Mouse (Mus musculus) forebrain, postnatal 0 days (tissue): ENCODE results near the gene Farsa. TPM values are rescaled to one million over a fixed set of nuclear protein-coding genes. Genes with fewer than 3 reads are reported as not detected.

ENCODE experiments used
- ATAC-seq: fragments of 200-750 bp; cut with Nextera tagmentation; 2 replicates; pipeline ENCODE4 v1.8.0; 2017; ENCODE audit warnings: mild to moderate bottlenecking, moderate library complexity
- DNase-seq: peaks from one replicate; pipeline ENCODE4 v3.0.0-alpha.2; 2015
- H3K27ac ChIP-seq: fragments of 300-500 bp; sonication (generic); 2 replicates; pipeline ENCODE4 v1.5.1; 2014; ENCODE audit warnings: low read depth, mild to moderate bottlenecking, antibody characterized with exemption, low read length, moderate library complexity, mixed read lengths
- H3K27me3 ChIP-seq: fragments of 300-500 bp; sonication (generic); 2 replicates; pipeline ENCODE4 v1.6.1; 2014; ENCODE audit warnings: mild to moderate bottlenecking, low read length, mixed read lengths; ENCODE audit not compliant: insufficient read depth
- H3K36me3 ChIP-seq: fragments of 300-500 bp; sonication (generic); 2 replicates; pipeline ENCODE4 v1.6.1; 2014; ENCODE audit warnings: mild to moderate bottlenecking, moderate library complexity; ENCODE audit not compliant: insufficient read depth
- H3K4me1 ChIP-seq: fragments of 300-500 bp; sonication (generic); 2 replicates; pipeline ENCODE4 v1.6.1; 2014; ENCODE audit warnings: antibody characterized with exemption; ENCODE audit not compliant: insufficient read depth
- H3K4me2 ChIP-seq: fragments of 300-500 bp; sonication (generic); 2 replicates; pipeline ENCODE4 v1.6.1; 2014; ENCODE audit warnings: low read depth, mild to moderate bottlenecking, moderate library complexity
- H3K4me3 ChIP-seq: fragments of 300-500 bp; sonication (generic); 2 replicates; pipeline ENCODE4 v1.5.1; 2014; ENCODE audit warnings: low read depth, low read length, mixed read lengths
- H3K9ac ChIP-seq: fragments of 300-500 bp; sonication (generic); 2 replicates; pipeline ENCODE4 v1.6.1; 2014; ENCODE audit warnings: mild to moderate bottlenecking
- H3K9me3 ChIP-seq: fragments of 300-500 bp; sonication (generic); 2 replicates; pipeline ENCODE4 v1.6.1; 2016; ENCODE audit warnings: low read length
- CTCF ChIP-seq: sonication (generic); IDR thresholded peaks from 2 replicates; pipeline ENCODE4 v1.5.1; 2016; ENCODE audit warnings: antibody characterized with exemption, control low read depth, low read depth
- WGBS: fragments of 180-500 bp; shearing (Covaris S2); extraction: QIAGEN DNeasy Blood & Tissue Kit; methylation state at CpG from one replicate; pipeline ENCODE4 v1.1.7; 2014; 5-methylcytosine and 5-hydroxymethylcytosine counted together
- polyA plus RNA-seq: library from polyadenylated mRNA; unstranded; fragments of >200 nt; fragmentation: Nextera tagmentation; extraction: Ambion mirVana; gene quantifications from 2 replicates; pipeline ENCODE4 v1.2.1, GENCODE M21; 2015
- total RNA-seq: library from RNA; depleted of rRNA; stranded (reverse); fragments of >200 nt; gene quantifications from 2 replicates; pipeline ENCODE4 v1.2.3, GENCODE M21; 2014

Farsa gene
- total and polyA plus RNA-seq, 2 experiments from 2014 or later = 77.1 to 100 TPM

DNA sequence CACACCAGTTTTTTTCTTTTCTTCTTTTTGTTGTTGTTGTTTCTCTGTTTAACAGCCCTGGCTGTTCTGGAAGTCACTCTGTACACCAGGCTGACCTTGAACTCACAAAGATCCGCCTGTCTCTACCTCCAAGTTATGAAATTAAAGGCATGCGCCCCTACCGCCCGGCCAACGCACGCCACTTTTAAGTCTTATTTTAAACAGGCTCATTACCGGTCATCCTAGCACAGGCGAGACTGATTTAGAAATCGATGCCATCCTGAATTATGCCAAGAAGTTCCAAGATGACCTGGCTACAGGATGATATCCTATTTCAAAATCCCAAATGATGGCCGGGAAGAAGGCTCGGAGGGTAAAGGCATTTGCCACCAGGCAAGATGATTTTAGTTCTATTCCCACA, 25.3 kb upstream of the Farsa start, which contains the start of gene Gadd45gip1:
TSS of gene Gadd45gip1 (plus strand) at position 33 of the 400 bp plus-strand sequence.
- H3K4me2 ChIP-seq = peak within 1 kb of the TSS; percentile 66
- peak within 1 kb of the TSS; percentile 97 for H3K4me3 ChIP-seq
- H3K9ac ChIP-seq = peak within 1 kb of the TSS; percentile 95
- peaks cover 25% of the 10 kb centered on the region for H3K36me3 ChIP-seq
- peaks cover 14% of the 10 kb centered on the region for H3K4me1 ChIP-seq
- ATAC-seq = no peak
- H3K27ac ChIP-seq = peak within 1 kb of the TSS; percentile 98
- H3K27me3 ChIP-seq = no peaks in the 10 kb centered on the region
- DNase-seq = no peak
- TF ChIP-seq CTCF = no peak
- 88% methylated on average over 11 of the region's 11 CpGs for WGBS
- H3K9me3 ChIP-seq = no peaks in the 10 kb centered on the region

- H3K9ac ChIP-seq = peak overlapping the region; percentile 95
- 1% methylated on average over 58 of the region's 59 CpGs for WGBS
These were observed 24.6 kb upstream of the Farsa start for GRCm38 (mm10) chr8:84832034-84832717.

DNA sequence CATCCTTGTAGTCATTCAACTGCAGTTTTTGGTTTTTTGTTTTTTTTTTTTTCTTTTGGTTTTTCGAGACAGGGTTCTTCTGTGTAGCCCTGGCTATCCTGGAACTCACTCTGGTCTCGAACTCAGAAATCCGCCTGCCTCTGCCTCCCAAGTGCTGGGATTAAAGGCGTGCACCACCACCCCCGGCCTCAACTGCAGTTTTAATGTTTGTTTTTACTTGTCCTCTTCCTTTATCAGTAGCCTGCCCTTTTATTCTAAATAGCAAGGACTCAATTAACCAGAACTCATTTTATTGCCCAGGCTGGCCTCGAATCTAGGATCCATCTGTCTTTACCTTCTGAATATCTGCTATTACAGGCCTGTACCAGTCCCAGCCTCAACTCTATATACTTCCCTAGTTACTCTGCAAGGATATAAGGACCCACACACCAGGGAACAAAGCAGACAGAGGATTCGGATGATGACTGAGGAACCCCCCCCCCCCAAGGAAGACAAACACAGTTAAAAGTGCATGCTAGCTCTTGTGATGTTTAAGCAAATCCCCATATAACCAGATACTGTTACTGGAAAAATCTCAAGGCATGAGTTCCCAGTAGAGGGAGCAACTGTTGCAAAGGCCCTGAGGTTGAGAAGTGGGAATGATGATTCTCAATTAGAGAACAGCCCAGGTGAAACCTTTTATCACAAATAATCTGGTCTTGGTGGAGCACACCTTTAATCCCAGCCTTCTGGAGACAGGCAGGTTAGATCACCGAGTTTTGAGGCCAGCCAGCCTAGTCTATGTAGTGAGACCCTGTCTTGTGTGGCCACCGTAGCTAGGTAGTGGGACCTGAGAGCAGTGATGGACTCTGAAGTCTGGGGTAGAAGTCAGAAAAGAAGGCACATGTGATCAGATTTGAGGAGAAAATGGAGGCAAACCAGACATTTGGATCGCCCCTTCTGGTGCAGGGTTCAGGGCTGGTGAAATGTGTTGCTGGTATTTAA, 23.7 kb upstream of the Farsa start:
- peak overlapping the region; percentile 95 for H3K9ac ChIP-seq
- ATAC-seq (no peak), DNase-seq (no peak)
- 61% methylated on average over 10 of the region's 10 CpGs for WGBS
- peaks cover 14% of the 10 kb centered on the region for H3K4me1 ChIP-seq
- peak overlapping the region; percentile 98 for H3K27ac ChIP-seq
- H3K4me2 ChIP-seq = peak overlapping the region; percentile 66
- H3K4me3 ChIP-seq = peak overlapping the region; percentile 97
- H3K27me3 ChIP-seq = no peaks in the 10 kb centered on the region
- peaks cover 41% of the 10 kb centered on the region for H3K36me3 ChIP-seq
- 0 out of 2 replicates have a peak, but pooled peaks have one; percentile 24 for TF ChIP-seq CTCF
- no peaks in the 10 kb centered on the region for H3K9me3 ChIP-seq

More at GRCm38 (mm10) chr8:84832034-84832717, 24.6 kb upstream of the Farsa start:
- TF ChIP-seq CTCF = no peak
- DNase-seq = peak; percentile 90
- ATAC-seq = peak; percentile 78
- Histone ChIP-seq H3K4me3 (peak overlapping the region; percentile 97), H3K27me3 (no peaks in the 10 kb centered on the region), H3K36me3 (peaks cover 32% of the 10 kb centered on the region), H3K9me3 (no peaks in the 10 kb centered on the region), H3K4me1 (peaks cover 14% of the 10 kb centered on the region), H3K4me2 (peak overlapping the region; percentile 66), H3K27ac (peak overlapping the region; percentile 98)

- Histone ChIP-seq H3K9ac (no peak overlapping the region), H3K4me2 (no peak overlapping the region), H3K4me3 (no peak overlapping the region), H3K9me3 (no peaks in the 10 kb centered on the region), H3K36me3 (peaks cover 48% of the 10 kb centered on the region), H3K4me1 (peaks cover 14% of the 10 kb centered on the region), H3K27me3 (no peaks in the 10 kb centered on the region), H3K27ac (peak overlapping the region; percentile 83)
- DNase-seq = peak; percentile 52
- peak; percentile 21; the same call in 1 of the 2 replicates for ATAC-seq
- WGBS = 56% methylated on average over 19 of the region's 19 CpGs
- TF ChIP-seq CTCF = no peak
These were observed 22.6 kb upstream of the Farsa start for GRCm38 (mm10) chr8:84834002-84834865.

- Histone ChIP-seq H3K27me3 (no peaks in the 10 kb centered on the region), H3K4me3 (no peak overlapping the region), H3K4me2 (no peak overlapping the region), H3K36me3 (peaks cover 48% of the 10 kb centered on the region), H3K9me3 (no peaks in the 10 kb centered on the region), H3K27ac (peak overlapping the region; percentile 83), H3K4me1 (peaks cover 18% of the 10 kb centered on the region), H3K9ac (no peak overlapping the region)
- 47% methylated on average over 10 of the region's 10 CpGs for WGBS
- no peak for TF ChIP-seq CTCF
- peak; percentile 91 for DNase-seq
- ATAC-seq = peak; percentile 66
These were observed 21.6 kb upstream of the Farsa start for GRCm38 (mm10) chr8:84834866-84835855.
